Mouse (Mus musculus): Measurements from ENCODE around the gene Tmem191c.

DNA sequence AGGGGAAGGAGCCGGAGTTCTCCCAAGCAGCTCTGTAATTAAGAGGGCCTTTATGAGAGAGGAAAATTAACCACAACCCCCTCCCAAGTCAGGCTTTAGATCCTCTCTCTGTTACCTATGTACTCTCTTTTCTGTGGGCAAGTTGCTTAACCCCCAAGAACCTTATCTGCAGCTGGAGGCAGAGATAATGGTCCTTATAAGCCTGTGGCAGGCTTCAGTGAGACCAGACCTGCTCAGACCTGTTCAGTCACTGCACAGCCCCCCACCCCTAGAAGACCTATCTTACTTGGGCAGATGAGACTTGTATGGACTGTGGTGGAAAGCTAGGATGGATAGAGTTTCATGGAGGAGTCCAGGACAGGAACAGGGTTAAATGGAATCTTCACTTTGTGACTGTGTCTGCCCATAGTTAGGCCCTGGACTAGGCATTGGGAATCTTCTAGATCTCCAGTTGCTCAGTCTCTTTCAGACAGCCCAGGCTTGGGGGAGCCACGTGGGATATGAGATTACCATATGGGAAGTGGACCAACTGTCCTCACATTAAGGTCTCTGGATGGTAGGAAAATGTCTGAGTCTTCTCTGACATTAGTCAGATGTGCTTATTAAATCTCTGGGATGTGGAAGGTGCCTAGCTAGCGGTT, 23.7 kb upstream of the Tmem191c start:
- TF ChIP-seq CTCF (IDR thresholded peaks at IDR 0.05; ENCODE audit: low read depth, low read length) = no peak
- TF ChIP-seq POLR2AphosphoS5 (IDR thresholded peaks at IDR 0.05; ENCODE audit: insufficient replicate concordance, low read depth, low read length) = no peak
- TF ChIP-seq GATA1 (IDR thresholded peaks at IDR 0.05; ENCODE audit: borderline replicate concordance, low read length) = no peak
- peak; percentile 92; the same call in 1 of the 2 replicates for TF ChIP-seq GATA2 (IDR thresholded peaks at IDR 0.05; ENCODE audit: borderline replicate concordance, low read depth, low read length)
- peak; percentile 97 for TF ChIP-seq TAL1 (conservative IDR thresholded peaks at IDR 0.05; ENCODE audit: low read depth, low read length)
